Mouse (Mus musculus): ENCODE data around the gene Olfr479.
"Not testable (repeated sequence)": the region's sequence is repeated elsewhere in the genome, so short reads cannot be mapped to it uniquely, and the experiment has no call there.

Olfr479 gene

GRCm38 (mm10) chr7:108050393-108050792, at the start of gene Olfr479:
Gene Olfr479, plus strand, starts transcription at chr7:108050693.
- no peak for DNase-seq

DNA sequence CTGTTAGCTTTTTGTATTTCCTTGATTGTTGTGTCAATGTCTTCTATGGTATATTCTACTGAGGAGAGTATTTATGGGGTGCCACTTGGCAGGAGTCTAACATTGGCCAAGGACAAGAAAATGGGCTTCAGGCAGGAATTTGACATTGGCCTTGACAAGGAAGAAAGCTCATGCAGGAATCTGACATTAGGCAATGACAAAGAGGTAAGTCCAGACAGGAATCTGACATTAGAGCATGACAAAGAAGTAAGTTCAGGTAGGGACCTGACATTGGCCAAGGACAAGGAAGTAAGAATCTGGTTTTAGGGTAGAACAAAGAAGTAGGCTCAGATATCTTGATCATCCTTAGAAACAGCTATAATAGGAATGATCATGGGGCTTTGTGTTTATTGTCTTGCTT, 36.2 kb upstream of the Olfr479 start:
- not testable (repeated sequence) for DNase-seq

- DNase-seq: no peak
Measured at GRCm38 (mm10) chr7:108033889-108034288, 16.6 kb upstream of the Olfr479 start, which contains the start of gene Olfr478. Gene Olfr478, minus strand, starts transcription at chr7:108033989.

DNA sequence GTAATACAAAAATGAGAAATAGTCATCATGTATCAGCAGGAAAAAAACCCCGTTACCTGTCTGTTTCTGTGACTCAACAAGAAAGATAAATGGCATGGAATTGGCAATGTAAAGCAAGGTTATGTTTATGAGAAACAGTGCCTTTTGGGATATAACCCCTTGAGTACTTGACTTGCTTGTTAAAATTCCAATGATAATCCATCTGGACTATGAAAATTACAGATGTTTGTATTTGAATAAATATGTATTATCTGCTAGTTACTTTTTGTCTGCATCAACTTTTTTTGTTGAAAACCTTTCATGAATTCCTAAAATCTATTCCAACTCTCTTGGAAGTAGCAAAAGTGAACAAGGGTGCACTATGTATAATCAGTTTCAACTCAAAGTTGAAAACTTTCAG, 16.8 kb downstream of the Olfr479 start, which contains the start of gene Olfr480:
Gene Olfr480 (minus strand): TSS at position 101 of the 400 bp plus-strand sequence.
- DNase-seq: no peak

DNA sequence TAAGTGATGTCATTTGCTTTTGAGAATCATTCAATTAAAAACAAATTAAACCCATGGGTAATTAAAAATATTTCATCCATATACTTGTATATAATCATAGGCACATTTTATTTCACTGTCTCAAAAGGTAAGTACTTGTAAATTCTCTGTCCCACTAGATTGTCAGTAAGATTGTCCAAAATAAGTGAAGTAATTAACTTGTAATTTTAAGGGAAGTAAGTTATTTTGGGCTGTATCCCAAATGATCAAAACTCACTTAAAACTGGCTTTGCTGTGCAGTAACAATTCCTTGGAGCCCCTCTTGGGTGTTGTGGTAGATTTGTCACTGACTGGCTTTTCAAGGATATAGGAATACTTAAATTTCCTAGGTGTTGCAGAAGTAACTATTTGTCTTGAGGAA, 29.1 kb downstream of the Olfr479 start, which contains the start of gene Olfr481:
Gene Olfr481 (plus strand): TSS at position 301 of the 400 bp plus-strand sequence.
- no peak for DNase-seq

DNA sequence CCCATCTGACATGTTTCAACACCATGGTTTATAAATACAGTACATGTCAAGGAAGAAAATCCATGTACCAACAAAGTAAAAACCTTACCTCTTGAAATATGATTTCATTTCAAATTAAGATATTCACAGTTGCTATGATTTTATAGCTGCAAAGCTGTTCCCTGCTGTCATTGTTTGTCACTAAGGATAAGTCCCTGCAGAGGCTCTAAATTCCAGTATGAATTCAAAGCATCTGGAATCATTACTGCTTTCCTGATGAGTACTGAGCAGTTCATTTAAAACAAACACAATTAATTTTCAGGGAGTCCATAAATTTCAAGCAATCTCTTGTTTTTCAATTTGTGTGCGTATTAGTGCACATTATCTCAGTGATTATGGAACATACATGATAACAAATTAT, 47.0 kb downstream of the Olfr479 start, which contains the start of gene Olfr482:
Gene Olfr482 (minus strand): TSS at position 101 of the 400 bp plus-strand sequence.
- DNase-seq: no peak

DNA sequence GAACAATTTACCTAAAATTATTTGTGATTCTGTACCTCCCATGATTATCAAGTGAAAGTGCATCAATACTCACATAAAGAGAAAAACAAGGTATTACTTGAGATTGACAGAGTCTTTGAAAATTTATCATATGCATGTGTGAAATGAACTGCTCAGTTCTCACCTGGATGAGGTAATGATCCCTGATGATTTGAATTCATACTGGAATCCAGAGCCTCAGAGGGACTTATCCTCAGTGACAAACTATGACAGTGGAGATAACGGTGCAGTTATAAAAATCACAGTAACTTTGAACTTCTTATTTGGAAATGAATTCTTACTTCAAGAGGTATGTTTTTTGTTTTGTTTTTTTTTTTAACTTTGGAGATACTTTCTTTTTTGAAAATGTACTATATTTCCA, 50.1 kb downstream of the Olfr479 start, which contains the start of gene Olfr483:
Gene Olfr483 (plus strand): TSS at position 301 of the 400 bp plus-strand sequence.
- no peak for DNase-seq
